Mouse (Mus musculus): ENCODE measurements around the gene Aqp3.

GRCm38 (mm10) chr4:41046254-41046795 is 51.7 kb downstream of the Aqp3 start:
- no peak for TF ChIP-seq EP300 (IDR thresholded peaks at IDR 0.05; ENCODE audit: insufficient read depth, low read depth, low read length)
- TF ChIP-seq CTCF (IDR thresholded peaks at IDR 0.05; ENCODE audit: low read depth, low read length): no peak

Measured in ES-Bruce4 (cell line).